Mouse (Mus musculus) limb, embryonic 13.5 days (tissue): ENCODE data around the gene Psip1. TPM values are rescaled to one million over a fixed set of nuclear protein-coding genes. Genes with fewer than 3 reads are reported as not detected.

Experiments
- ATAC-seq: fragments of 200-750 bp; cut with Nextera tagmentation; 2 replicates; pipeline ENCODE4 v1.8.0; 2017; ENCODE audit warnings: low read depth, moderate number of reproducible peaks, moderate TSS enrichment; ENCODE audit not compliant: low FRiP score
- H3K27ac ChIP-seq: fragments of 300-500 bp; sonication (generic); 2 replicates; pipeline ENCODE4 v1.5.1; 2015; ENCODE audit warnings: inconsistent platforms, mild to moderate bottlenecking, moderate library complexity
- H3K27me3 ChIP-seq: fragments of 300-500 bp; sonication (generic); 2 replicates; pipeline ENCODE4 v1.6.1; 2015; ENCODE audit warnings: mild to moderate bottlenecking, inconsistent platforms
- H3K36me3 ChIP-seq: fragments of 300-500 bp; sonication (generic); 2 replicates; pipeline ENCODE4 v1.6.1; 2015; ENCODE audit warnings: inconsistent platforms, mild to moderate bottlenecking, moderate library complexity
- H3K4me1 ChIP-seq: fragments of 300-500 bp; sonication (generic); 2 replicates; pipeline ENCODE4 v1.6.1; 2015; ENCODE audit warnings: inconsistent platforms
- H3K4me2 ChIP-seq: fragments of 300-500 bp; sonication (generic); replicated peaks from 2 replicates; pipeline ENCODE4 v1.6.1; 2015; ENCODE audit warnings: inconsistent platforms, mild to moderate bottlenecking, moderate library complexity
- H3K4me3 ChIP-seq: fragments of 300-500 bp; sonication (generic); 2 replicates; pipeline ENCODE4 v1.5.1; 2015; ENCODE audit warnings: moderate library complexity, mild to moderate bottlenecking, inconsistent platforms
- H3K9ac ChIP-seq: fragments of 300-500 bp; sonication (generic); 2 replicates; pipeline ENCODE4 v1.6.1; 2015; ENCODE audit warnings: mild to moderate bottlenecking, inconsistent platforms
- H3K9me3 ChIP-seq: fragments of 300-500 bp; sonication (generic); 2 replicates; pipeline ENCODE4 v1.6.1; 2016; ENCODE audit warnings: inconsistent platforms
- WGBS: fragments of 180-500 bp; shearing (Covaris S2); methylation state at CpG from one replicate; pipeline ENCODE4 v1.1.7; 2015; 5-methylcytosine and 5-hydroxymethylcytosine counted together
- polyA plus RNA-seq: library from polyadenylated mRNA; unstranded; fragments of >200 nt; fragmentation: Nextera tagmentation; extraction: Ambion mirVana; gene quantifications from 2 replicates; pipeline ENCODE4 v1.2.1, GENCODE M21; 2015

The Psip1 gene
- polyA plus RNA-seq, 1 experiment from 2014 or later, result 156 TPM

- H3K4me1 ChIP-seq, result no peaks in the 10 kb centered on the region
- H3K27ac ChIP-seq, result no peak overlapping the region
- no peaks in the 10 kb centered on the region for H3K9me3 ChIP-seq
- H3K4me3 ChIP-seq, result no peak overlapping the region
- H3K27me3 ChIP-seq, result no peaks in the 10 kb centered on the region
- WGBS, result 96% methylated on average over 8 of the region's 8 CpGs
- peaks cover 94% of the 10 kb centered on the region for H3K36me3 ChIP-seq
- H3K4me2 ChIP-seq, result no peak overlapping the region
- ATAC-seq, result no peak
- H3K9ac ChIP-seq, result no peak overlapping the region
Observed at GRCm38 (mm10) chr4:83436375-83436774, 49.9 kb downstream of the Psip1 start.

DNA sequence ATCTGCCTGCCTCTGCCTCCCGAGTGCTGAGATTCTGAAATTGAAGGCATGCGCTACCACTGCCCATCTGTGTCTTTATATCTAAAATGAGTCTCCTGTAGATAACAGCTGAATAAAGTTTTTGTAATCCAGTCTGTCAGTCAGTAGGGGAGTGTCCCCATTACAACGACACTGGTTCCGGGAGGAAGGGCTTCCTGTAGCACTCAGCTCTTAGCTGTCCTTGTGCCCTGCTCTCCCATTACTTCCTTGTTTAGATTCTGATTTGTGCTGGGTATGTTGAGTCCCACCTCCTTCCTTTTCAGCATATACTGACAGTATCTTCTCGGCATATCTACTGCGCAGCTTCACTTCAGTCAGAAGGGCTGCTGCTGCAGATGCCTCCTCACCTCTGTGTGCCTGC lies 53.4 kb downstream of the Psip1 start:
- Histone ChIP-seq H3K27me3 (no peaks in the 10 kb centered on the region), H3K4me3 (no peak overlapping the region), H3K9me3 (no peaks in the 10 kb centered on the region), H3K4me1 (no peaks in the 10 kb centered on the region), H3K4me2 (no peak overlapping the region), H3K36me3 (peaks cover 85% of the 10 kb centered on the region), H3K9ac (no peak overlapping the region), H3K27ac (no peak overlapping the region)
- WGBS, result 97% methylated on average over 6 of the region's 6 CpGs
- no peak for ATAC-seq

DNA sequence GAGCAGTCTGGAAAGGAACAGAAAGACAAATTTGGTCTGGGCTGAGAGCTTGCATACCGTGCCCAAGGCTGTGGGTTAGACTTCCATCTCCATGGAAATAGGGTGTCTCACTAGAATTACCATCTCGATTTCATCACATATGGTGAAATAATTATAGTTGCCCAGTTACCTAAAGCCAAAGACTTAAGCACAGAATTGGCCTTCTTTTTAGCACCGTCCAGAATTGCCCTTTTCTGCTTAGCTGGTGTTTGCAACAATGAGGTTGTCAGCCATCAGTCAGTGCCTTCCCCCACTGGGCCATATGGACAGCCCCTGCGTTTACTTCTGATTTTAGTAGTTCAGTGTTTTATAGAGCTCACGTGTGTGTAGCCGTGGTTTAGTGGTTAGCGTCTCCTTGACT lies 54.3 kb downstream of the Psip1 start:
- no peaks in the 10 kb centered on the region for H3K9me3 ChIP-seq
- no peak overlapping the region for H3K27ac ChIP-seq
- H3K27me3 ChIP-seq, result no peaks in the 10 kb centered on the region
- H3K9ac ChIP-seq, result no peak overlapping the region
- peaks cover 87% of the 10 kb centered on the region for H3K36me3 ChIP-seq
- H3K4me3 ChIP-seq, result no peak overlapping the region
- ATAC-seq, result no peak
- no peaks in the 10 kb centered on the region for H3K4me1 ChIP-seq
- H3K4me2 ChIP-seq, result no peak overlapping the region
- WGBS, result 86% methylated on average over 7 of the region's 7 CpGs

DNA sequence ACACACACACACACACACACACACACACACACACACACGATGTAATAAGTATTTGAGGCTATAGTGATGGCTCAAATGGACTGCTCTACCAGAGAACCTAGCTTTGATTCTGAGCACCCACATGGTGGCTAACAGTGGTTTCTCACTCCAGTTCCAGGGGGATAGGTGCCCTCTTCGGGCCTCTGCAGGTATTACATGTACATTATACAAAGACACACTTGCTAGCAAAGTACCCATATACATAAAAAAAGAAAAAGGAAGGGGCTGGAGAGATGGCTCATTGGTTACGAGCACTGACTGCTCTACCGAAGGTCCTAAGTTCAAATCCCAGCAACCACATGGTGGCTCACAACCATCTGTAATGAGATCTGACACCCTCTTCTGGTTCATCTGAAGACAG lies 57.4 kb downstream of the Psip1 start:
- Histone ChIP-seq H3K9me3 (no peaks in the 10 kb centered on the region), H3K4me2 (no peak overlapping the region), H3K36me3 (peaks cover 87% of the 10 kb centered on the region), H3K27me3 (no peaks in the 10 kb centered on the region), H3K27ac (no peak overlapping the region), H3K4me1 (no peaks in the 10 kb centered on the region), H3K4me3 (no peak overlapping the region), H3K9ac (no peak overlapping the region)
- ATAC-seq, result no peak
- WGBS, result 87% methylated on average over 4 of the region's 4 CpGs

GRCm38 (mm10) chr4:83427696-83428095 lies 58.6 kb downstream of the Psip1 start:
- ATAC-seq, result no peak
- Histone ChIP-seq H3K4me2 (no peak overlapping the region), H3K9ac (no peak overlapping the region), H3K9me3 (no peaks in the 10 kb centered on the region), H3K36me3 (peaks cover 87% of the 10 kb centered on the region), H3K27ac (no peak overlapping the region), H3K4me1 (no peaks in the 10 kb centered on the region), H3K4me3 (no peak overlapping the region), H3K27me3 (no peaks in the 10 kb centered on the region)
- WGBS, result 96% methylated on average over 8 of the region's 8 CpGs

- Histone ChIP-seq H3K4me2 (no peak overlapping the region), H3K4me1 (no peaks in the 10 kb centered on the region), H3K9ac (no peak overlapping the region), H3K36me3 (peaks cover 87% of the 10 kb centered on the region), H3K27me3 (no peaks in the 10 kb centered on the region), H3K27ac (no peak overlapping the region), H3K9me3 (no peaks in the 10 kb centered on the region), H3K4me3 (no peak overlapping the region)
- no peak for ATAC-seq
- 95% methylated on average over 7 of the region's 7 CpGs for WGBS
Observed at GRCm38 (mm10) chr4:83427141-83427540, 59.1 kb downstream of the Psip1 start.

DNA sequence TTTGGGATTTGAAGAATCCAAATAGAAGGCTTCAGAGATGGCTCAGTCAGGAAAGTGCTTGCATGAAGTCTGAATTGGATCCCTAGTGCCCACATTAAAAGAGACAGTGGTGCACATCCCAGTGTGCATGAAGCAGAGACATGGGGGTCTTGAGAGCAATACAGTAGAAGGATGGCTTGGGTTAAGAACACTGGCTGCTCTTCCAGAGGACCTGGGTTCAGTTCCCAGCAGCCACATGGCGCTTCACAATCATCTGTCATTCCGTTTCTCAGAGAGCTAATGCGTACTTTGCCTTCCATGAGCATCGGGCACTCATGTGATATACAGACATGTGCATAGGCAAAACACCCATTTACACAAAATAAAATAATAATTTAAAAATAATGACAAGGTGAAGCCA lies 61.1 kb downstream of the Psip1 start:
- no peaks in the 10 kb centered on the region for H3K27me3 ChIP-seq
- H3K36me3 ChIP-seq, result peaks cover 75% of the 10 kb centered on the region
- 97% methylated on average over 4 of the region's 4 CpGs for WGBS
- ATAC-seq, result no peak
- H3K4me2 ChIP-seq, result no peak overlapping the region
- no peaks in the 10 kb centered on the region for H3K4me1 ChIP-seq
- no peak overlapping the region for H3K9ac ChIP-seq
- no peak overlapping the region for H3K4me3 ChIP-seq
- H3K9me3 ChIP-seq, result no peaks in the 10 kb centered on the region
- H3K27ac ChIP-seq, result no peak overlapping the region

DNA sequence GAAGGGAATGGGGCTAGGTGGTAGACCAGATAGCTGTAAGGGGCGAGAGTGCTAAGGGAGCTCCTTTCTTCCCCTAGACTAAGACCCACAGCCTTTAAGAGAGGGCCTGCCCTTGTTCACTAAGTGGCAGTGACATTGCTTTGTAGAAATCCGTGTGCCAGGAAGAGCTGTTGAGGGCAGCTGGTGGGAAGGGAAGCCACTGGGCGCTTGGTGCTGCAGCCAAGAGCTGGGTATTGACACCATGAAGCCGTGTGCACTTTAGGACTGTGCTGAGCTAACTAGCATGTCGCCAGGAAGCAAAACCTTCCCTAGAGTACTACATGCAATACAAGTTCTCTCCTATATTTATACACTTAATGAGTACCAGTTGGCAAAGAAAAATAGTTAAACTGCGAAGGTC lies 62.6 kb downstream of the Psip1 start:
- H3K4me1 ChIP-seq, result peaks cover 9% of the 10 kb centered on the region

GRCm38 (mm10) chr4:83418781-83419180 lies 67.5 kb downstream of the Psip1 start:
- 83% methylated on average over 2 of the region's 2 CpGs for WGBS
- no peak for ATAC-seq
- Histone ChIP-seq H3K36me3 (peaks cover 16% of the 10 kb centered on the region), H3K27ac (no peak overlapping the region), H3K4me2 (peak overlapping the region; percentile 75), H3K4me3 (peak overlapping the region; percentile 96), H3K9me3 (no peaks in the 10 kb centered on the region), H3K4me1 (peaks cover 15% of the 10 kb centered on the region), H3K9ac (peak overlapping the region; percentile 93), H3K27me3 (no peaks in the 10 kb centered on the region)

More for the DNA sequence above, 62.6 kb downstream of the Psip1 start:
- Histone ChIP-seq H3K27me3 (no peaks in the 10 kb centered on the region), H3K9ac (no peak overlapping the region), H3K36me3 (peaks cover 64% of the 10 kb centered on the region), H3K4me2 (no peak overlapping the region), H3K9me3 (no peaks in the 10 kb centered on the region), H3K4me3 (no peak overlapping the region), H3K27ac (no peak overlapping the region)
- ATAC-seq, result no peak
- 97% methylated on average over 6 of the region's 6 CpGs for WGBS

- peaks cover 6% of the 10 kb centered on the region for H3K36me3 ChIP-seq
- H3K4me3 ChIP-seq, result peak overlapping the region; percentile 96
- H3K9me3 ChIP-seq, result no peaks in the 10 kb centered on the region
- H3K9ac ChIP-seq, result peak overlapping the region; percentile 93
- H3K4me2 ChIP-seq, result peak overlapping the region; percentile 75
- ATAC-seq, result peak; percentile 66; the same call in 1 of the 2 replicates
- 0% methylated on average over 30 of the region's 30 CpGs for WGBS
- peaks cover 16% of the 10 kb centered on the region for H3K4me1 ChIP-seq
- no peaks in the 10 kb centered on the region for H3K27me3 ChIP-seq
- H3K27ac ChIP-seq, result peak overlapping the region; percentile 83
Observed at GRCm38 (mm10) chr4:83417820-83418186, 68.5 kb downstream of the Psip1 start.

- 2% methylated on average over 41 of the region's 41 CpGs for WGBS
- Histone ChIP-seq H3K4me3 (peak within 1 kb of the TSS; percentile 96), H3K36me3 (peaks cover 1% of the 10 kb centered on the region), H3K27ac (peak within 1 kb of the TSS; percentile 83), H3K27me3 (no peaks in the 10 kb centered on the region), H3K9me3 (no peaks in the 10 kb centered on the region), H3K4me1 (peaks cover 16% of the 10 kb centered on the region), H3K9ac (peak within 1 kb of the TSS; percentile 93), H3K4me2 (peak within 1 kb of the TSS; percentile 75)
- ATAC-seq, result peak; percentile 100
Observed at GRCm38 (mm10) chr4:83417160-83417819, 69.0 kb downstream of the Psip1 start, which contains the start of gene Snapc3. TSS of gene Snapc3 (plus strand) at chr4:83417724.

DNA sequence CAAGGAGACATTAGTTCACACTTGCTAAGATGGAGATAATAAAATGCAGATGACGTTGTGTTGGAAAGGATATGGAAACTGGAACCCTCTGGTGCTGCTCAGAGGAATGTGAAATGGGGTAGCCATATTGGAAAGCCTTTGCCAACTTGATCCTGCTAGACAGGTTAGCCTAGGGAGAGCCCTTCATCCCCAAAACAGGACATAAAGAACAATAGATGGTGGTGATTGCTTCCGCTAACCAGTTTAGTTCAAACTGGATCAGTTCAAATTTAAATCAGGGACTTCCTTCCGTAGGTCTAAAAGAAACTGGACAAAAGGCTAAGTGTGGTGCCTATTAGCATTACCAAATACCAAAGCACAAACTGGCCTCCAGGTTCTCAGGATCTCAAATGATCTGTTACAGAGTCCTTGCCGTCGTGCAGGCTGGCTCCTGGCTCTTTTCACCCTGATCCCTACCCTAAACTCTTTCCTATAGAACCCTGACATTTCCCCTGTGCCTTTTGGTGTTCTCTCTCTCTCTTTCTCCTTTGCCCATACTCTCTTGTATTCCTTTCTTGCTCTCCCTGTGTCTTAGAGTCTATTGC lies 71.9 kb downstream of the Psip1 start:
- Histone ChIP-seq H3K4me1 (peaks cover 13% of the 10 kb centered on the region), H3K27me3 (no peaks in the 10 kb centered on the region), H3K4me3 (no peak overlapping the region), H3K4me2 (no peak overlapping the region), H3K27ac (no peak overlapping the region), H3K36me3 (no peaks in the 10 kb centered on the region), H3K9ac (no peak overlapping the region), H3K9me3 (no peaks in the 10 kb centered on the region)
- no peak for ATAC-seq
- 78% methylated on average over 5 of the region's 5 CpGs for WGBS

- ATAC-seq, result no peak
- H3K36me3 ChIP-seq, result peaks cover 5% of the 10 kb centered on the region; the same call in 1 of the 2 replicates
- H3K27me3 ChIP-seq, result no peaks in the 10 kb centered on the region
- H3K4me1 ChIP-seq, result peaks cover 4% of the 10 kb centered on the region; the same call in 1 of the 2 replicates
- no peak overlapping the region for H3K9ac ChIP-seq
- peaks cover 17% of the 10 kb centered on the region for H3K9me3 ChIP-seq
- H3K27ac ChIP-seq, result no peak overlapping the region
- no peak overlapping the region for H3K4me2 ChIP-seq
- H3K4me3 ChIP-seq, result no peak overlapping the region
- WGBS, result 72% methylated on average over 3 of the region's 3 CpGs
Observed at GRCm38 (mm10) chr4:83412060-83412459, 74.2 kb downstream of the Psip1 start.
